Mouse (Mus musculus): ENCODE measurements at regions not wholly inside any gene's neighbourhood (a gene's known extent, or its start where the extent isn't known, plus 50 kb on each side); places are given as distances from the start of the nearest gene placed in this dataset.

- no peak for TF ChIP-seq EP300 (optimal IDR thresholded peaks at IDR 0.05)
- TF ChIP-seq CTCF (IDR thresholded peaks at IDR 0.05; ENCODE audit: low read depth) = no peak
Measured at GRCm38 (mm10) chr10:117529269-117530006, 99.9 kb upstream of the Cpm start.
